Mouse (Mus musculus): ENCODE results near the gene Flna. TPM values are rescaled to one million over a fixed set of nuclear protein-coding genes. Genes with fewer than 3 reads are reported as not detected.
A peak's percentile ranks its signal among the peaks of the same experiment; 100 is the strongest.

Gene Flna
- polyA plus RNA-seq (2015; fragmentation: Nextera tagmentation; extraction: Ambion mirVana), result 274 and 316 TPM in 2 replicates

DNA sequence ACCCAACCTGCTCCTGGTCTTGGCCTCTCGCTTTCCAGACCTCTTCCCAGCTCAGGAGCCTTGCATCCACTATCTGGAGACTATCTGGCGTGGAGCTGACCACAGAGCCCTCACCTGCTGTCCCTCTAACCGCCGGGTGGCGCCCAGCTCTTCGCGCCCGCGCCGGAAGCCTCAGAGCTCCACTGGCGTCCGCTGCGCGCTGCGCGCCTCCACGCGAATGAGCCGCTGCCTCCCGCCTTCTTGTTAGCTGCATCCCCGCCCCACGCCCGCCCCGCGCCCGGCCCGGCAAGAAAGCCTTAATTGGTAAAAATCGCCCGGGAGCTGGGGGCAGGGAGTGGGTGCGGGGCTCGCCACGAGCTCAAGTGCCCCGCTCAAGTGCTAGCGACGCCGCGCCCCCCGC, at the start of gene Flna:
Gene Flna, minus strand, starts transcription at position 206 of the 400 bp plus-strand sequence.
- Histone ChIP-seq H3K9me3 (no peaks in the 10 kb centered on the region), H3K27ac (peak within 1 kb of the TSS; percentile 72), H3K36me3 (no peaks in the 10 kb centered on the region), H3K27me3 (replicated peaks) (no peaks in the 10 kb centered on the region), H3K9ac (peak within 1 kb of the TSS; percentile 51), H3K4me2 (replicated peaks) (peak within 1 kb of the TSS; percentile 65), H3K4me1 (replicated peaks) (no peaks in the 10 kb centered on the region), H3K4me3 (replicated peaks) (peak within 1 kb of the TSS; percentile 36)
- 0 out of 2 replicates have a peak, but pooled peaks have one; percentile 2 for ATAC-seq
- WGBS, result 23% methylated on average over 38 of the region's 38 CpGs

DNA sequence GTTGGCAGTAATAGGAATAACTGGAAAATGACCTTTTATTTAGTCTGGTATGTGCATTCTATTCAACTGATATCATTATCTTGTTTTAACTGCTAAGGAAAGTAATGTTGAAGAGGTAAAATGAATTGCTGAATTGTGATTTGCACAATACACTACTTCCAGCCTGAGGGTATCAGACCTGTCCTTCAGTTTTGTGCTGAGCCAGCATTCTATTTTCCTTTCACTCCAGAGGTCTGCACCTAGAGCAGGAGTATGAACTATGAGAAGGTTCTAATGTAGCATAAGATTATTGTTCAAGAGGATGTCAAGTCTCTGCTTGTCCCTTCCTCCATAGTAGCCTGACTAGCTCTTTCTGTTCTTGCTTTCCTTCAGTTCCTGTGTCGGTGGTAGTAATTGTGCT, 48.7 kb upstream of the Flna start:
- no peaks in the 10 kb centered on the region for H3K4me1 ChIP-seq (replicated peaks)
- no peaks in the 10 kb centered on the region; the same call in 1 of the 2 replicates for H3K36me3 ChIP-seq
- no peak overlapping the region for H3K4me2 ChIP-seq (replicated peaks)
- no peaks in the 10 kb centered on the region for H3K27me3 ChIP-seq (replicated peaks)
- WGBS, result 94% methylated on average over 1 of the region's 1 CpGs
- no peaks in the 10 kb centered on the region for H3K9me3 ChIP-seq
- H3K9ac ChIP-seq, result no peak overlapping the region
- no peak overlapping the region for H3K27ac ChIP-seq
- ATAC-seq, result no peak
- H3K4me3 ChIP-seq (replicated peaks), result no peak overlapping the region

DNA sequence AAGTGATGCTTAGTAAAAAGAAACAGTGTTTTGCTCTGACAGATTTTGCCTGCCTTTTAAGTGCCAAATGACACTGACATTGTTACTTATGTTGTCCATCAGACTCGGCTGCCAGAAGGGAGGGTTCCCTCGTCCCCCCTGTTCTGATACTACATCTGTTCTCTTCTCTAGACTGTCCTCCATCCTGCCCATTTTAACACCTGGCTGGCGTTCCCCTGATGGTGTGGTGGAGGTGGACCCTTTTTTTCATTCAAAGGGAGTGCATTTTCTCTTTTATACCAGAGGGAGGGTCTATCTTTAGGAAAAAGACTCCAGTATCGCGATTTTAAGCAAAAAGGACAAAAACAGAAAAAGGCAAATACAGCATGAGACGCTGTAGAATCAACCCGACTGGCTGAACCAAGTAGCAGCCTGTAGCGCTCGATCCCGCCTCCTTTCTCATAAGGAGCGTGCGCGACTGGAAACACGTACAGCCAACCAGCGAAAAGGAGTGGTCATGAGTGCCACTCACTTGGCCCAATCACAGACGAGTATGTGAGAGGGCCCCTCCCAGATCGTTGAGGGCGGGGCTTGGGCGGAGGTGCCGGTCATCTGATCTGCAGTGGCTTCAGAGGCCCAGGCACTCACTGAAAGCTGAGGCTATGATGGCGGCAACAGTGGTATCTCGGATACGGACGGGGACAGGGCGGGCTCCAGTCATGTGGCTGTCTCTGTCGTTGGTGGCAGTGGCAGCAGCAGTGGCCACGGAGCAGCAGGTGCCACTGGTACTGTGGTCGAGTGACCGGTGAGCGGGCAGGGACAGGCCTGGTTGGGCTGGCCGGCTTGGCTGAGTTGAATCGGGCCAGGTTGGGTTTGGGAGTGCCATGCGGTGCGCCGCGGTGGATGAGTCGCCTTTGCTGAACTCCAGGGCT, 47.2 kb upstream of the Flna start, which contains the start of gene Atp6ap1:
Gene Atp6ap1, plus strand, starts transcription at position 560 of the 911 bp plus-strand sequence.
- peak within 1 kb of the TSS; percentile 62 for H3K4me2 ChIP-seq (replicated peaks)
- no peaks in the 10 kb centered on the region for H3K9me3 ChIP-seq
- no peaks in the 10 kb centered on the region for H3K4me1 ChIP-seq (replicated peaks)
- peak within 1 kb of the TSS; percentile 65 for H3K9ac ChIP-seq
- 18% methylated on average over 37 of the region's 37 CpGs for WGBS
- 0 out of 2 replicates have a peak within 1 kb of the TSS, but pooled peaks have one; percentile 58 for H3K27ac ChIP-seq
- H3K36me3 ChIP-seq, result no peaks in the 10 kb centered on the region; the same call in 1 of the 2 replicates
- ATAC-seq, result peak; percentile 100
- no peaks in the 10 kb centered on the region for H3K27me3 ChIP-seq (replicated peaks)
- H3K4me3 ChIP-seq (replicated peaks), result peak within 1 kb of the TSS; percentile 59

DNA sequence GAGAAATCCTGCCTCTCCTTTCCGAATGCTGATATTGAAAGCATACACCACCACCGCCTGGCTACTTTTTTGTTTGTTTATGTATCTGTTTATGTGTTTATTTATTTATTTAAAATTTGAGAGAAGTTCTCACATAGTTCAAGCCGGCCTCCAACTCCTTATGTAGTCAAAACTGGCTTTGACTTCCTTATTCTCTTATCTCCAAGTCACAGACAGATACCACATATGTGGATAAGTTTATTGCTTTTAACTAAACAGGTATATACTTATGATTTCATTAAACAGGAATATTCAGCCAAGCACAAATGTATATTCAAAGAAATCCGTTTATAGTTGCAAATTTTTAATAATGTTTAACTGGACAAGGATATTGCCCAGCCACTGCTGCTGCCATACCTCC, 43.8 kb upstream of the Flna start:
- no peak overlapping the region for H3K9ac ChIP-seq
- peaks cover 2% of the 10 kb centered on the region; the same call in 1 of the 2 replicates for H3K36me3 ChIP-seq
- WGBS, result 69% methylated on average over 4 of the region's 4 CpGs
- no peaks in the 10 kb centered on the region for H3K9me3 ChIP-seq
- ATAC-seq, result no peak
- no peaks in the 10 kb centered on the region for H3K4me1 ChIP-seq (replicated peaks)
- no peak overlapping the region for H3K27ac ChIP-seq
- H3K4me3 ChIP-seq (replicated peaks), result no peak overlapping the region
- no peak overlapping the region for H3K4me2 ChIP-seq (replicated peaks)
- no peaks in the 10 kb centered on the region for H3K27me3 ChIP-seq (replicated peaks)

DNA sequence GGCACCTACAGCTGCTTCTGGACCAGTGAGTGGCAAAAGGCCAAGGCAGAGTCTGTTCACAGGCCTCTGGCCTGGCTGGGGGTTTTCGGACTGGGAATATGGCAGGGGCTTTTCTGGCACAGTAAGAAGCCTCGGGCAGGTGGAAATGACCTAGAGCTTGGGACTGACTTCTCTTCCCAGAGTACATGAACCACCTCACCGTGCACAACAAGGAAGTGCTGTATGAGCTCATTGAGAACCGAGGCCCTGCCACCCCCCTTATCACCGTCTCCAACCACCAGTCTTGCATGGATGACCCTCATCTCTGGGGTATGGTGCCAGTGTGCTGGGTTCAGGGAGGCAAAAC, 33.4 kb upstream of the Flna start:
- no peaks in the 10 kb centered on the region for H3K27me3 ChIP-seq (replicated peaks)
- H3K4me1 ChIP-seq (replicated peaks), result no peaks in the 10 kb centered on the region
- no peak; the same call in none of the 2 replicates for ATAC-seq
- no peaks in the 10 kb centered on the region for H3K36me3 ChIP-seq
- H3K9ac ChIP-seq, result peak overlapping the region; percentile 59
- 38% methylated on average over 5 of the region's 5 CpGs for WGBS
- peak overlapping the region; percentile 86 for H3K27ac ChIP-seq
- no peaks in the 10 kb centered on the region for H3K9me3 ChIP-seq
- peak overlapping the region; percentile 64 for H3K4me2 ChIP-seq (replicated peaks)
- H3K4me3 ChIP-seq (replicated peaks), result peak overlapping the region; percentile 54

DNA sequence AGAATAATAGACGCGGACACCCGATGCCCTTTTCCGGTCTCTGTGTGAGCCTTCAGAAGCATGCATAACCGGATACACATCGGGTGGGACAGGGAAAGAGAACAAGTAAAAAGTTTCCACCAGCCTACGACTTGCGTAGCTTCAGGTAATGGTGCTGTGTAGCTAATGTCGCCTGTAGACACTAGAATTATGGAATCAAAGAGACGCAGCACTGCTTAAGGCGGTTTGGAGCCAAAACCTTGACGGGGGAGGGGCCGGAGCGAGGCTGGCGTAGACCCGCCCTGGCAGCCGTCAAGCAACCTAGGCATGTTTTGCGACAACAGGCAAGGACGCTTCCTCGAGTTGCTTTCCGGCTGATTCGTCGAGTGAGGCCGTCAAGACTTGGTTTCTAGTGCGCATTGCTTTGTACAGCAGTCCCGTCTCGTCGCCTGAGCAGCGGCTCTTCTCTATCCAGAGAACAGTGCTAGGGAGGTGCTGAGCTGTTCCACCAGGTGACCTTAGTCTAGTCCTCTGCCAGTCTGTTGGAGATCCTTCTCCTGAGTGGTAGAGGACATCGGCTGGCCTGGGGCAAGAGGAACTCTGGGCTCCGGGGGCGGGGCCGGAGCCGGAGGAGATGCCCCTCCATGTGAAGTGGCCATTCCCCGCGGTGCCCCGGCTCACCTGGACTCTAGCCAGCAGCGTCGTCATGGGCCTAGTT, 32.9 kb upstream of the Flna start:
- Histone ChIP-seq H3K4me2 (replicated peaks) (peak overlapping the region; percentile 68), H3K36me3 (no peaks in the 10 kb centered on the region), H3K9ac (peak overlapping the region; percentile 59), H3K9me3 (no peaks in the 10 kb centered on the region), H3K4me1 (replicated peaks) (no peaks in the 10 kb centered on the region), H3K27me3 (replicated peaks) (no peaks in the 10 kb centered on the region), H3K4me3 (replicated peaks) (peak overlapping the region; percentile 54), H3K27ac (peak overlapping the region; percentile 86)
- 21% methylated on average over 39 of the region's 39 CpGs for WGBS
- peak; percentile 71 for ATAC-seq

DNA sequence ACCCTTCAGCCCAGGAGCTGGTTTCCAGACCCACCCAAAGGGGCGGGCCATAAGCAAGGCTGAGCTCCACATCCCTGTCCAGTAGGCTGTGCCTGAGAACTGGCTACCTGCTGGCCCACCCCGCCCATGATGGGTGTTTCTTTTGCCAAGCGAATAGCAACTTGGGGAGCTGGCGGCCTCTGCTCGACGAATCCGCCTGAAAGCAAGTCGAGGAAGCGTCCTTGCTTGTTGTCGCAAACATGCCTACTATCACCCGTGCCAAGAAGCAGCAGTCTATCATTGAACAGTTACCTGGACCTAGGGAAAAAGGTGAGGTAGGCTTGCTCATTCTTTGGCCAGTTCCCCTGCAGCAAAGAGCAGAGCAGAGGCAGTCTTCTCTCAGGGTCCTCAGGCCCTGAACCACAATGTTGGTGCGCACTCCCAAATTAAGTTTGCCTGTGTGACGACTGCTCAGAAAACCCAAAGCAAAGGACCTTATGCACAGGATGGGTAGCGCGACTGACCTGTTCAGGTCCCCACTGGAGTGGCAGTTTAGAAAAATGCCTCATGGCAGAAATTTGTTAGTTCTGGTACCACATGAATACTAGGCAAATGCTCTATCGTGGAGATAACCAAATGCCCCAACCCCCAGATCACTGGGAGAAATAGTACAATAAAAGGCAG, 32.2 kb upstream of the Flna start, which contains the start of the genes Taz and Dnase1l1:
Gene Taz, plus strand, starts transcription at position 181 of the 663 bp plus-strand sequence.
Gene Dnase1l1, minus strand, starts transcription at position 606 of the 663 bp plus-strand sequence.
- Histone ChIP-seq H3K27ac (peak within 1 kb of the TSS; percentile 86), H3K9me3 (no peaks in the 10 kb centered on the region), H3K27me3 (replicated peaks) (no peaks in the 10 kb centered on the region), H3K4me2 (replicated peaks) (peak within 1 kb of the TSS; percentile 68), H3K4me3 (replicated peaks) (peak within 1 kb of the TSS; percentile 54), H3K9ac (peak within 1 kb of the TSS; percentile 59), H3K36me3 (no peaks in the 10 kb centered on the region), H3K4me1 (replicated peaks) (no peaks in the 10 kb centered on the region)
- peak; percentile 96 for ATAC-seq
- WGBS, result 20% methylated on average over 16 of the region's 16 CpGs

DNA sequence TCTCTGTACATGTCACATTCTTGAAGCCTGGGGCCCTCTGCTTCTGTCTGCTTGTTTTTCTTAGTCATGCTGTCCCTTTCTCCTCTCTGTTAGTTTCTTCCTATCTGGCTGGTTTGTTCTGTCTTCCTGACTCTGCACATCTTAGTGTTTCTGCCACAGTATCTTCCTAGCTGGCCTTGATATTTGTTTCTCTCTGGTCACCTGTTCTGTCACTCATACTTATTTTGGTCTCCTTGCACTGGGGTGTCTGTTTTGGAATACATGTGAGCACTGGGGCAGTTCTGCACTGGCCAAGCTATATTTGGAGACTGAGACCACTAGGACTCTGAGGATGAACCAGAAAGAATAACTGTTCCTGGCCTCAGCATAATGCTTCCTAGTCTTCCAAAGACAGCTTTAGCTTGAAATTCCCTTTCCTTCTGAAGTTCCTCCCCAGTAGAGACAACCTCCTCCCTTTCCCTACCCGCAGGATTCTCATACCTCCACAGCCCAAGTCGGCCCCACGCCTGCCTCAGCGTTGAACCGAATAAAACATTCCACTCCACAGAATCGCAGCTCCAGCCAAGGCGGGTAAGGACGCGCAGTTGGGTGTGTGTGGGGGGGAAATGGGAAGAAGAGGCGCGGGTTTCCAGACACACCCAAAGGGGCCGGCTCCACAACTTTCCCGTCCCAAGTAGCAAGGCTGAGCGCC, 31.6 kb upstream of the Flna start:
- Histone ChIP-seq H3K4me1 (replicated peaks) (no peaks in the 10 kb centered on the region), H3K27ac (peak overlapping the region; percentile 86), H3K4me3 (replicated peaks) (peak overlapping the region; percentile 54), H3K9ac (peak overlapping the region; percentile 47), H3K27me3 (replicated peaks) (no peaks in the 10 kb centered on the region), H3K4me2 (replicated peaks) (peak overlapping the region; percentile 68), H3K9me3 (no peaks in the 10 kb centered on the region), H3K36me3 (no peaks in the 10 kb centered on the region)
- ATAC-seq, result no peak
- 16% methylated on average over 14 of the region's 14 CpGs for WGBS

DNA sequence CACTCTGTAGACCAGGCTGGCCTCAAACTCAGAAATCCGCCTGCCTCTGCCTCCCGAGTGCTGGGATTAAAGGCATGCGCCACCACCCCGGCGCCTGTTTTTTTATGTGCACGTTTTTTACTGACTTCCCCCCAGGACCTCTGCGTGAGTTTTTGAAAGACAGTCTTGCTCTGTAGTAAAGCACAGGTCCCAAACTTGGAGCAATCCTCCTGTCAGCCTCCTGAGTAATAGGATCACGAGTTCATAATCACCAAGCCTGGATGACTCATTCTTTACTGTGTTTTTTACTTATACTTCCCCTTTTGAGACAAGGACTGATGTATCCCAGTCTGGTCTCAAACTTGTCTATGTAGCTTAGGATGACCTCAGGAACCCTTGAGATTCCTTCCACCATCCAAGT, 28.3 kb upstream of the Flna start:
- WGBS, result 71% methylated on average over 8 of the region's 8 CpGs
- ATAC-seq, result no peak

DNA sequence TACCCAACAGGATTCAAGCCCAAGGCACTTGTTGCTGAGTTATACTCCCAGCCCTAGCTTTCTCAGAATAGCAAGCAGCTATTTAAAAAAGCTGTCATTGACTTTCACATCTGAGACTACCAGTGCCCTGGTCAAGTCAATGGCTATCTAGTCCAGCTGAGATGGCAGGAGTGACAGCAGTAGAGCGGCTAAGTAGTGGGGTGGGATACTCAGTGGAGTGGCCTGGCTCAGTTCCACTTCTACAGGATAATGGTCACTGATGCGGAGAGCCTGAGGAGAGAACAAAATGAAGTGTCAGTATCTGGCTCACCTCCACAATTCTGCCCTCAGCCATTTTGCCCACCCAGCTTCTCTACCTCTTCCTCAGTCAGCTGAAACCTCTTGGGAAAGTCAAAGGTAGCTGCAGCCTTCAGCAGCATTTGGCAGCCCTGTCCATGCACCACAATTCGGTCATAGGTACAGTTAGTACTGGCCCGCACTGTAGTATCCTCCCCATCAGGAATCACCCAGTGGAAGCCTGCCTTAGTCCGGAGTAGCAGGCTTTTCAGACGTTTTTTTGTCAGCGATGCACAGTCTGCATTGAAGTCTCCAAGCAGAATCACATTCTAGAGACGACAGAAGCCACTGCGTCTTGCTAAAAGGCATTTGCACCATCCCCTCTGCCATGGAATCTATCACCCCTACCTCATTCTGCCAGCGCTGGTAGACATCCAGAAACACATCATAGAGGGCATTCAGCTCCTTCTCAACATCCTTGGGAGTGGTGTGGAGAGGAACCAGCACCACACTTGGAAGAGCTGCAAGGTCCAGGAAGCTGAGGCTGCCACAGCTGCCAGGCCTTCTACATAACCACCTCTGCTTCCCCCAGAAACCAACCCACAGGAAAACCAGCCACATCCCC, 24.1 kb upstream of the Flna start:
- Histone ChIP-seq H3K9ac (no peak overlapping the region), H3K4me3 (replicated peaks) (no peak overlapping the region), H3K27me3 (replicated peaks) (no peaks in the 10 kb centered on the region), H3K27ac (no peak overlapping the region), H3K36me3 (no peaks in the 10 kb centered on the region), H3K4me2 (replicated peaks) (no peak overlapping the region), H3K4me1 (replicated peaks) (no peaks in the 10 kb centered on the region), H3K9me3 (no peaks in the 10 kb centered on the region)
- 38% methylated on average over 10 of the region's 10 CpGs for WGBS
- no peak for ATAC-seq

More for the DNA sequence above, 28.3 kb upstream of the Flna start:
- no peak overlapping the region for H3K9ac ChIP-seq
- H3K4me1 ChIP-seq (replicated peaks), result no peaks in the 10 kb centered on the region
- H3K9me3 ChIP-seq, result no peaks in the 10 kb centered on the region
- no peak overlapping the region for H3K4me3 ChIP-seq (replicated peaks)
- no peaks in the 10 kb centered on the region for H3K27me3 ChIP-seq (replicated peaks)
- no peak overlapping the region for H3K27ac ChIP-seq
- H3K4me2 ChIP-seq (replicated peaks), result no peak overlapping the region
- H3K36me3 ChIP-seq, result no peaks in the 10 kb centered on the region
